Mouse (Mus musculus): ENCODE measurements at regions not wholly inside any gene's neighbourhood (a gene's known extent, or its start where the extent isn't known, plus 50 kb on each side); places are given as distances from the start of the nearest gene placed in this dataset.
A peak's percentile ranks its signal among the peaks of the same experiment; 100 is the strongest.

DNA sequence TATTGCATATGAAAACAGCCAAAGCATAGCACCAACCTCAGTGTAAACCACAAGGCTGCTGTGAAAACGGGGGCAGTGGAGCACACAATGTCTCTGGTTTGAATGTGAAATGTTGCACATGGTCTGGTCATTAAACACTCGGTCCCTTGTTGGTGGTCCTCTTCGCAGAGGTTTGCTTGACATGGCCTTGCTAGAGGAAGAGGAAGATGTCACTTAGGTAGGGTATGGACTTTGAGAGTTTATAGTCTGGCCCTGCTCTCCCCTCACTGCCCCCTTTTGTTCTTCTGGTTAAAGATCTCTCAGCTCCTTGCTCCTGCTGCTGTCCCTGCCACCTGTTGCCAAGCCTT, 125.9 kb upstream of the Ift57 start:
- TF ChIP-seq POLR2A (IDR thresholded peaks at IDR 0.05; ENCODE audit: low read depth, low read length) (no peak), CTCF (conservative IDR thresholded peaks at IDR 0.05; ENCODE audit: insufficient read depth, insufficient read length, low read depth, low read length) (no peak)
- Histone ChIP-seq H3K27me3 (replicated peaks; ENCODE audit: control insufficient read depth, insufficient read depth, low read length) (no peaks in the 10 kb centered on the region), H3K36me3 (ENCODE audit: control insufficient read depth, insufficient read depth, low read length) (no peaks in the 10 kb centered on the region), H3K27ac (ENCODE audit: insufficient read depth, low read depth, low read length) (no peak overlapping the region), H3K4me3 (ENCODE audit: insufficient read depth, low read depth, low read length) (no peak overlapping the region), H3K4me1 (ENCODE audit: control insufficient read depth, insufficient read depth, low read length) (no peaks in the 10 kb centered on the region)
- WGBS: 80% methylated on average over 3 of the region's 3 CpGs
- DNase-seq: no peak

DNA sequence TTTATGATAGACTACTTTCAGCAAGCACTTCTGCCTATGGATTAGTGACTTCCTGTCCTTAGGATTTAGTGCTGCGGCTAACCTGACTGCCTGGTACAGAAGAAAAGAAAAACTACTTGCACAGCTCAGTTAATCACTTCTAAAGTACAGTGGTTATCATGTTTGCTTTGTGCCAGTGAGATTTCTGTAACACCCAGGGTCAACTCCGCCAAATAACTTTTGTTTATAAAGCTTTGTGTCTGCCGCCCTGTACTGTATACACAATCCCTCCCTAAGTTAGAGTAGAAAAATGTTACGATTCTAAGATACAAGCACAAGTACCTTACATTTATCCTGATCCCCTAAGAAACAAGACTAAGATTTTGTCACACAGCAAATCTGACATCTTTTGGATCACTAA, 120.1 kb upstream of the Ift57 start:
- H3K4me3 ChIP-seq (ENCODE audit: insufficient read depth, low read depth, low read length): no peak overlapping the region
- no peaks in the 10 kb centered on the region for H3K36me3 ChIP-seq (ENCODE audit: control insufficient read depth, insufficient read depth, low read length)
- H3K27me3 ChIP-seq (replicated peaks; ENCODE audit: control insufficient read depth, insufficient read depth, low read length): no peaks in the 10 kb centered on the region
- TF ChIP-seq CTCF (conservative IDR thresholded peaks at IDR 0.05; ENCODE audit: insufficient read depth, insufficient read length, low read depth, low read length) (no peak), POLR2A (IDR thresholded peaks at IDR 0.05; ENCODE audit: low read depth, low read length) (no peak)
- DNase-seq: no peak
- H3K4me1 ChIP-seq (ENCODE audit: control insufficient read depth, insufficient read depth, low read length): no peaks in the 10 kb centered on the region
- no peak overlapping the region for H3K27ac ChIP-seq (ENCODE audit: insufficient read depth, low read depth, low read length)
- 65% methylated on average over 4 of the region's 4 CpGs for WGBS

DNA sequence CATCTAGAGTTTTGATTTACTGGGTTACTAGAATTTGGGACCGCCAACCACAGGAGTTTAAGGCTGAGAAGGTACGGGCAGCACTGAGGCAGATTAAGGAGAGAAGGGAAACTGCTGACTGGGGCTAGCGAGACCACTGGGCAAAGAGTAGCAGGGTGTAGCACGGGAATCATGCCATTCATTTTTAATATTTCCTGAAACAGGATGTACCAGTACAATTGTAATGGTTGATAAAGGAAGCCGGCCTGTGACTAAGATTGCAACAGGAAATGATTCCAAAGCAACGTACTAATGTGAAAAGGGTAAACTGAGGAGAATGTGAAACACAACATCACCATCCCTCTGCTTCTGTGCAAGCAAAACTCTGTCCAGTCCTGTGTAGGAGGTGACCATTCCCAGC, 118.3 kb upstream of the Ift57 start:
- no peak overlapping the region for H3K4me3 ChIP-seq (ENCODE audit: insufficient read depth, low read depth, low read length)
- H3K4me1 ChIP-seq (ENCODE audit: control insufficient read depth, insufficient read depth, low read length): no peaks in the 10 kb centered on the region
- peak; percentile 32 for DNase-seq
- WGBS: 80% methylated on average over 6 of the region's 6 CpGs
- no peaks in the 10 kb centered on the region for H3K27me3 ChIP-seq (replicated peaks; ENCODE audit: control insufficient read depth, insufficient read depth, low read length)
- TF ChIP-seq POLR2A (IDR thresholded peaks at IDR 0.05; ENCODE audit: low read depth, low read length) (no peak), CTCF (conservative IDR thresholded peaks at IDR 0.05; ENCODE audit: insufficient read depth, insufficient read length, low read depth, low read length) (no peak)
- no peaks in the 10 kb centered on the region for H3K36me3 ChIP-seq (ENCODE audit: control insufficient read depth, insufficient read depth, low read length)
- H3K27ac ChIP-seq (ENCODE audit: insufficient read depth, low read depth, low read length): no peak overlapping the region

DNA sequence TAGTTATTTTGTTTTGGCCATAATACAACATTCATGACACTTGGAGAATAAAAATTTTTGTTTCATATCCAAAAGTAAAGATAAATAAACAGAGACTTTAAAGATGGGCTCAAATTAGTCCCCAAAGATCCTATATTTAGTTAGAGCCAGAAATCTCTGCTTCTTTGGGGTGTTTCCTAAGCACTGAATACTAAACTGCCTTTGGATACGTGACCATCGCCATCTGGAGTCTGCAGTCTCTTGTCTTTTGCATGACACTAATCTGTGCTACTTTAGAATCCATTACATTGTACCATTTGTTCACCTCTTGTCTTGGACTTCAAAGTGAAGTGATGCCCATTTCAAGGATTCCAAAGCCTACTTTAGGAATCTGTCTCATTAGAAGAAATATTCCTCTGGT, 92.5 kb upstream of the Ift57 start:
- no peak for TF ChIP-seq CTCF (conservative IDR thresholded peaks at IDR 0.05; ENCODE audit: insufficient read depth, insufficient read length, low read depth, low read length)
- TF ChIP-seq POLR2A (IDR thresholded peaks at IDR 0.05; ENCODE audit: low read depth, low read length): no peak
- H3K27ac ChIP-seq (ENCODE audit: insufficient read depth, low read depth, low read length): no peak overlapping the region
- H3K4me3 ChIP-seq (ENCODE audit: insufficient read depth, low read depth, low read length): no peak overlapping the region
- H3K27me3 ChIP-seq (replicated peaks; ENCODE audit: control insufficient read depth, insufficient read depth, low read length): no peaks in the 10 kb centered on the region
- WGBS: 71% methylated on average over 2 of the region's 2 CpGs
- no peaks in the 10 kb centered on the region for H3K4me1 ChIP-seq (ENCODE audit: control insufficient read depth, insufficient read depth, low read length)
- H3K36me3 ChIP-seq (ENCODE audit: control insufficient read depth, insufficient read depth, low read length): no peaks in the 10 kb centered on the region
- DNase-seq: no peak

DNA sequence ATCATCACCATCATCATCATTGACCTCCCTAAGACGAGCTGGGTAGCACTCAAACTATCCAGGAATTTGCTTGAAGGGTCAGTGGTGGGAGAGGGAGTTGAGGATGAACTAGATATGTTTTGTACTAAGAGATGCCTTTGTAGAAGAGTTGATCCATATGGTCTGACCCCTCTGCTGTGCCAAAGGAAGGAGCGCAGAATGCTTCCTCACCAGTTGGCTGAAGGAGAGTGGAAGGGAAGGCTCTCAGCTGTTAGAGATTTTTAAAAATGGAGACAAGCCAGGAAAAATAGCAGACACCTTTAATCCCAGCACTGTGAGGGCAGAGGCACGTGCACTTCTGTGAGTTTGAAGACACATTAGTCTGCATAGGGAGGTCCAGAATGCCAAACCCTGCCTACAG, 84.2 kb upstream of the Ift57 start:
- Histone ChIP-seq H3K4me1 (ENCODE audit: control insufficient read depth, insufficient read depth, low read length) (no peaks in the 10 kb centered on the region), H3K4me3 (ENCODE audit: insufficient read depth, low read depth, low read length) (no peak overlapping the region), H3K27ac (ENCODE audit: insufficient read depth, low read depth, low read length) (no peak overlapping the region), H3K27me3 (replicated peaks; ENCODE audit: control insufficient read depth, insufficient read depth, low read length) (no peaks in the 10 kb centered on the region), H3K36me3 (ENCODE audit: control insufficient read depth, insufficient read depth, low read length) (no peaks in the 10 kb centered on the region)
- no peak for TF ChIP-seq CTCF (conservative IDR thresholded peaks at IDR 0.05; ENCODE audit: insufficient read depth, insufficient read length, low read depth, low read length)
- no peak for TF ChIP-seq POLR2A (IDR thresholded peaks at IDR 0.05; ENCODE audit: low read depth, low read length)
- WGBS: 85% methylated on average over 3 of the region's 3 CpGs
- no peak for DNase-seq

DNA sequence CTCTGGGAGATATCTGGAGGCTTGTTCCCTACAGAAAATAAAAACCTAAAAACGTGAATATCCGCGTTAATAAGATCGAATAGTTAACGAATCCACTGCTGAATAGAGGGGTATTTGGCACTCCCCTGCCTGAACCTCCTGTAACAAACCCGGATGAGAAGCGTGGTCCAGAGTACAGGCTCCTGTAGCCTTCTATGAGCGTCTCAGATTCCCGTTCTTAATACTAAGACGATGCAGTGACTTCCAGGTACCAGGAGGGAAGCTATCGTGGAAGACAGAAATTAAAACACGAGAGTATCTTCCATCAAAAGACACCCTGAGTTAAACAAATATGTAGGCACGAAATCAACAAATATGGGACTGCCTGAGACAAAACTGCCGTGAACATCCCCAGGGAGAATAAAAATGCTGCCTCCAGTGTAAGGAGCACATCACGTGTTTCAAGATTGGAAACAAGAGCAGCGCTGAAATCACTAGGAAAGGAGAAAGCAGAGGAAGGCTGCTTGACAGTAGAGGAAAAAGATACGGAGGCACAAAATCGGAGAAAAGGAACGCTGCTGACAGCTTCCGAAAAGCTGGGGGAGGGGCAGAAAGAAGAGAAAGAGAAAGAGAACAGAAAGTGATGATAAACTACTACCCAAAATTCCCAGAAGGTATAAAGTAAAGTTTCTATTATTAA, 83.6 kb upstream of the Ift57 start:
- Histone ChIP-seq H3K4me1 (ENCODE audit: control insufficient read depth, insufficient read depth, low read length) (no peaks in the 10 kb centered on the region), H3K4me3 (ENCODE audit: insufficient read depth, low read depth, low read length) (no peak overlapping the region), H3K27me3 (replicated peaks; ENCODE audit: control insufficient read depth, insufficient read depth, low read length) (no peaks in the 10 kb centered on the region), H3K27ac (ENCODE audit: insufficient read depth, low read depth, low read length) (no peak overlapping the region), H3K36me3 (ENCODE audit: control insufficient read depth, insufficient read depth, low read length) (no peaks in the 10 kb centered on the region)
- WGBS: 82% methylated on average over 20 of the region's 20 CpGs
- no peak for TF ChIP-seq CTCF (conservative IDR thresholded peaks at IDR 0.05; ENCODE audit: insufficient read depth, insufficient read length, low read depth, low read length)
- TF ChIP-seq POLR2A (IDR thresholded peaks at IDR 0.05; ENCODE audit: low read depth, low read length): no peak
- DNase-seq: no peak

DNA sequence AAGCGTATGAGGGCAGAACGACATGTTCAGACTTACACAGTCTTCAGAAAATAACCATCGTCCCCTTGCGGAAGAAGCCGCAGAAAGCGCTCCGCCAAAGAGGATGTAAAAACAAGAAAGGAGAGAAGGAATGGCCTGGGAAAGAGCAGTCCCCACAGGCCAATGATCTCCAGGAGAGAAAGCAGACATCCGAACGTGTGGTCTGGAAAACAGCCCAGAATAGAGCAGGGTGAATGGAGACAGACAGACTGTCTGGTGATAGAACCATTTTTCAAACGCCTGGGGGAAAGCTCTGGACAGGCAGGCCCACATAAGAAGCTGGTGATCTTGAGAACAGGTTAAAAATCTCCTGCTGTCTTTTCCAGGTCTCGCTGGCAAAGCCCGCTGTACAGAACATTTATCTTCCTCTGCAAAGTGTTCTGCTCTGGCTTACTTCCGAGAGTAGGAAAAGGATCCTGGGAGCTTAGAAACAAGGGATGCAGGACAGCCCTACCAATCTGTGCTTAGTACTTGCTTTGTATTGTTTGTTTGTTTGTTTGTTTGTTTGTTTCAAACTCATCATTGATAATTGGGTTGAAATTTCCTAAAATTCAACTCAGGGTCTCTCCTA, 82.7 kb upstream of the Ift57 start:
- no peaks in the 10 kb centered on the region for H3K4me1 ChIP-seq (ENCODE audit: control insufficient read depth, insufficient read depth, low read length)
- H3K27ac ChIP-seq (ENCODE audit: insufficient read depth, low read depth, low read length): no peak overlapping the region
- no peak for DNase-seq
- TF ChIP-seq POLR2A (IDR thresholded peaks at IDR 0.05; ENCODE audit: low read depth, low read length) (no peak), CTCF (conservative IDR thresholded peaks at IDR 0.05; ENCODE audit: insufficient read depth, insufficient read length, low read depth, low read length) (no peak)
- no peak overlapping the region; the same call in 1 of the 2 replicates for H3K4me3 ChIP-seq (ENCODE audit: insufficient read depth, low read depth, low read length)
- no peaks in the 10 kb centered on the region for H3K27me3 ChIP-seq (replicated peaks; ENCODE audit: control insufficient read depth, insufficient read depth, low read length)
- H3K36me3 ChIP-seq (ENCODE audit: control insufficient read depth, insufficient read depth, low read length): no peaks in the 10 kb centered on the region
- WGBS: 60% methylated on average over 13 of the region's 13 CpGs

Measured in kidney, adult 2 months (tissue).